Mouse (Mus musculus) hindbrain, embryonic 11.5 days (tissue): Measurements from ENCODE around the gene Havcr2. TPM values are rescaled to one million over a fixed set of nuclear protein-coding genes. Genes with fewer than 3 reads are reported as not detected.

Source experiments
- ATAC-seq: fragments of 200-750 bp; cut with Nextera tagmentation; 2 replicates; pipeline ENCODE4 v1.8.0; 2017; ENCODE audit warnings: mild to moderate bottlenecking, moderate TSS enrichment, moderate library complexity; ENCODE audit not compliant: low FRiP score
- DNase-seq: peaks from one replicate; pipeline ENCODE4 v3.0.0-alpha.2; 2015; ENCODE audit warnings: low spot score
- H3K27ac ChIP-seq: fragments of 300-500 bp; sonication (generic); 2 replicates; pipeline ENCODE4 v1.5.1; 2014; ENCODE audit warnings: mild to moderate bottlenecking, low read depth, low read length
- H3K27me3 ChIP-seq: fragments of 300-500 bp; sonication (generic); 2 replicates; pipeline ENCODE4 v1.6.1; 2014; ENCODE audit warnings: mild to moderate bottlenecking, low read length, moderate library complexity, mixed read lengths; ENCODE audit not compliant: control insufficient read depth, insufficient read depth
- H3K36me3 ChIP-seq: fragments of 300-500 bp; sonication (generic); 2 replicates; pipeline ENCODE4 v1.6.1; 2014; ENCODE audit warnings: mild to moderate bottlenecking, low read length, moderate library complexity, mixed read lengths; ENCODE audit not compliant: control insufficient read depth, insufficient read depth
- H3K4me1 ChIP-seq: fragments of 300-500 bp; sonication (generic); replicated peaks from 2 replicates; pipeline ENCODE4 v1.6.1; 2014; ENCODE audit warnings: low read length, mixed read lengths; ENCODE audit not compliant: control insufficient read depth, insufficient read depth
- H3K4me2 ChIP-seq: fragments of 300-500 bp; sonication (generic); replicated peaks from 2 replicates; pipeline ENCODE4 v1.6.1; 2014; ENCODE audit warnings: mild to moderate bottlenecking, low read depth, low read length
- H3K4me3 ChIP-seq: fragments of 300-500 bp; sonication (generic); 2 replicates; pipeline ENCODE4 v1.5.1; 2014; ENCODE audit warnings: low read depth, low read length
- H3K9ac ChIP-seq: fragments of 300-500 bp; sonication (generic); 2 replicates; pipeline ENCODE4 v1.6.1; 2014; ENCODE audit warnings: low read depth, low read length
- H3K9me3 ChIP-seq: fragments of 300-500 bp; sonication (generic); 2 replicates; pipeline ENCODE4 v1.6.1; 2016; ENCODE audit warnings: low read length; ENCODE audit not compliant: control insufficient read depth
- WGBS: fragments of 180-500 bp; shearing (Covaris S2); extraction: QIAGEN DNeasy Blood & Tissue Kit; methylation state at CpG from one replicate; pipeline ENCODE4 v1.1.7; 2014; 5-methylcytosine and 5-hydroxymethylcytosine counted together
- polyA plus RNA-seq: library from polyadenylated mRNA; unstranded; fragments of >200 nt; fragmentation: Nextera tagmentation; extraction: Ambion mirVana; gene quantifications from 2 replicates; pipeline ENCODE4 v1.2.1, GENCODE M21; 2014

The Havcr2 gene
- polyA plus RNA-seq, 1 experiment from 2014 or later, result 0.25 TPM

DNA sequence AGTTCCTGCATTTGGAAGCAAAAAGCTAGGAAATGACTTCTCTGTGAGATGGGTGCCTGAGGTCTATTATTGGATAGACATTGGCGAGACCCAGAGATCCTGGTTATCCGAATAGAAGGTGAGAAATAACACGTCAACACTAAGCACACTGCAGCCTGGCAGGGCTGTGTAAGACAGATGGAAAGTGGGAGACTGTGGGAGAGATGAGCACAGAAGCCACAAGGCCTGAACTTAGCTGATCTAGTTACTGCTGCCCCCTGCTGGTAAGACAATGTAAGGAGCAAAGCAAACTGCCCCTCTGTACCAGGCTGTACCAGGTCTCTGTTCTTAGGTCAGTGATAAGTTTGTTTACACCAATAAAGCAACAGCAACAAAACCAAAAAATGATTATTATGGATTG is 23.6 kb upstream of the Havcr2 start:
- H3K4me1 ChIP-seq, result no peaks in the 10 kb centered on the region
- H3K4me3 ChIP-seq, result no peak overlapping the region
- peak; percentile 88 for DNase-seq
- ATAC-seq, result peak; percentile 91
- no peaks in the 10 kb centered on the region for H3K27me3 ChIP-seq
- H3K4me2 ChIP-seq, result no peak overlapping the region
- H3K36me3 ChIP-seq, result no peaks in the 10 kb centered on the region
- WGBS, result 31% methylated on average over 3 of the region's 3 CpGs
- H3K9me3 ChIP-seq, result no peaks in the 10 kb centered on the region
- no peak overlapping the region for H3K27ac ChIP-seq
- no peak overlapping the region for H3K9ac ChIP-seq

DNA sequence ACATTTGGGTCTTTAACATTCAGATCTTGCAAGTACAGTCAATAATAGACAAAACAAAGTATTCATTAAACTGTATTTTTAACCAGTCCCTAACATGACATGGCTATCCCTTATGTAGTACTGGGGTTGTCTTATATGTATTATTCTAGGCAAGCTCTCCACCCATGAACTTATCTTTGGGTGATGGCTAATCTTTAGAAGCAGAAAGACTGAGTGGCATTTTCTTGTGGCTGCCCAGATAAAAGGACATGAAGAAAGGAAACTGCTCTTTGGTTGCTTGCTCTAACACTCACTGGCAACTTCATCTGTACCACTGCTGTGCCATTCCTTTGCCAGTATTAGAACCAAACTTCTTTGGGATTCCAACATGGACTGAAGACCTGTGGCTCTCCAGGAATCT is 19.4 kb upstream of the Havcr2 start:
- Histone ChIP-seq H3K4me2 (no peak overlapping the region), H3K36me3 (no peaks in the 10 kb centered on the region), H3K9me3 (no peaks in the 10 kb centered on the region), H3K27ac (no peak overlapping the region), H3K4me3 (no peak overlapping the region), H3K27me3 (no peaks in the 10 kb centered on the region), H3K4me1 (no peaks in the 10 kb centered on the region; the same call in 1 of the 2 replicates), H3K9ac (no peak overlapping the region)
- ATAC-seq, result no peak
- DNase-seq, result no peak

DNA sequence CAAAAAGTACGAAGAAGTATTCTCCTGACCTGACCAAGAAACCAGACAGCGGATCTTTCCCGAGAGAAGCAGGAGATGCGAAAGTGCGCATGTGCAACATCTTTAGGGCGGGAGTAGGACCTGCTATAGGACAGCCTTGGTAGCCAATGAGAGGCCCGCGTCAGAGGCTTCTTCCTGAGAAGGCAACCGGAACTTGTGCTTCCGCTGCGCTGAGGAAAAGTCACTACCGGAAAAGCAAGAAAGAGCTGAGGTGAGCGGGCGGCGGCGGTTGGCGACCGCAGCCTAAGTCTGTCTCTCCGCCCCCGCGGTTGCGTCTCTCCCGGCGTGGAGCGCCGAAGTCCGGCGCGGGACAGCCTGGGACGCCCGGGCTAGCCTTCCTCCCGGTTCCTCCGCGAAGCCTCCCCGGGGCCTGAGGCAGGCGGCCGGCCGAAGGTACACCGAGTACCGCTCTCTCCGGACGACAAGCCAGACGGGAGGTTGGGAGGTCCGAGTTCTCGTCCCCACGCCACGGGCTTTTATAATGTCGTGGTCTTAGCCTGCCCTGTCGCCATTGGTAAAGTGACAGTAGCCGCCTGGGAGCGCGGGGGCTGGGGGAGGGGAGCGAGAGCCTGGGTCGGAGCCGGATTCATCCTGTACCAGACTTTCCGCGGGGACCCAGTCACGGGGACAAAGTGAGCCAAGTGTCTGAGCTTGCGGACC is 17.8 kb upstream of the Havcr2 start, which contains the start of gene Med7:
Gene Med7, plus strand, starts transcription at position 166 of the 699 bp plus-strand sequence.
- 1% methylated on average over 58 of the region's 59 CpGs for WGBS

GRCm38 (mm10) chr11:46437459-46438000 is 17.2 kb upstream of the Havcr2 start:
- H3K9ac ChIP-seq, result peak overlapping the region; percentile 92
- ATAC-seq, result no peak
- H3K27ac ChIP-seq, result no peak overlapping the region
- H3K4me3 ChIP-seq, result peak overlapping the region; percentile 94
- WGBS, result 2% methylated on average over 23 of the region's 23 CpGs
- H3K27me3 ChIP-seq, result no peaks in the 10 kb centered on the region
- no peaks in the 10 kb centered on the region; the same call in 1 of the 2 replicates for H3K4me1 ChIP-seq
- H3K9me3 ChIP-seq, result no peaks in the 10 kb centered on the region
- H3K4me2 ChIP-seq, result peak overlapping the region; percentile 64
- peak; percentile 76 for DNase-seq
- no peaks in the 10 kb centered on the region for H3K36me3 ChIP-seq

More for the DNA sequence above, 17.8 kb upstream of the Havcr2 start, which contains the start of gene Med7:
- Histone ChIP-seq H3K27me3 (no peaks in the 10 kb centered on the region), H3K36me3 (no peaks in the 10 kb centered on the region), H3K27ac (peak within 1 kb of the TSS; percentile 87), H3K9me3 (no peaks in the 10 kb centered on the region), H3K4me2 (peak within 1 kb of the TSS; percentile 64), H3K9ac (peak within 1 kb of the TSS; percentile 92), H3K4me3 (peak within 1 kb of the TSS; percentile 94), H3K4me1 (no peaks in the 10 kb centered on the region; the same call in 1 of the 2 replicates)
- DNase-seq, result peak; percentile 94
- ATAC-seq, result peak; percentile 99

DNA sequence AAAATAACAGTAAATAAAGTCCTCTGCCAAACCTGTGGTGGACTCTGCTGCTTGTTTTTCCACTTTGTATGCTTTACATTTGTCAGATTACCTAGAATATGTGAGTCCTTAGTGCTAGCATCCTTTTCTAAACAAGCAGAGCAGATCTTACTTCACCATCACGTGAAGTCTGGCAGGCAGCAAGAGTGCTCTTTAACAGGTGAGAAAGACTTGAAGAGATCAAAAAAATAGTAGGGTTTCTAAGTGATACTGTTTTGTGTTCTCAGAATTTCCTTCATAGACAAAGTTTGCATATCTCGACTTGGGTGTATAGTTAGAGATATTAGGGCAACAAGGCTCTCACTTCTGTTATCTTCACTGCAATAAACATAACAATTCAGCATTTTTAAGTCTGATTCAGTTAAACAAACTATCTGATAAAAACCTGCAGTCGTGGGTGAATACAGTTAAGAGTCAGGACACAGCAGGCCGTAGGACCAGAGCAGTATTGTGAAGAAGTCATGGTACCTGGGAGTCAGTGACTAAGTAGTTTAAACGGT is 15.7 kb upstream of the Havcr2 start:
- no peak for ATAC-seq
- H3K9ac ChIP-seq, result no peak overlapping the region
- H3K4me1 ChIP-seq, result no peaks in the 10 kb centered on the region; the same call in 1 of the 2 replicates
- 90% methylated on average over 5 of the region's 5 CpGs for WGBS
- no peak for DNase-seq
- no peak overlapping the region for H3K27ac ChIP-seq
- no peaks in the 10 kb centered on the region for H3K27me3 ChIP-seq
- H3K36me3 ChIP-seq, result no peaks in the 10 kb centered on the region
- no peaks in the 10 kb centered on the region for H3K9me3 ChIP-seq
- no peak overlapping the region for H3K4me3 ChIP-seq
- no peak overlapping the region for H3K4me2 ChIP-seq

DNA sequence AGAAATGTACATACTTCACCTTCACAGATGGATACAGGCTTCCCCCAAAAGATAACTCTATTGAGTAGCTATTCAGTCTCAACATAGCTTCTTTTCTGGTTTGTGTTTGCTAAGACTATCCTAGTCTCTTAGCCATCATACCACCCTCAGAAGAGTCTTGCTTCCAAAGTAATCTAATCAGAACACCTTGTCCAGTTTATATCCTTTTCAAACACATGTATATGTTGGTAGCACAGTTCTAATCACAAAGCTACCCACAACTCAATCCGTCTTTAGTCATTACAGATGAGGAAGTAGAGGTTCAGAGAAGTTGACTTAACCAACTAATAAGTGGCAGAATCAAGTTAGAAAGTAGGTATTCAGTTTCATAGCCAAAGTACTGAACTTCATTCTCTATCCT is 13.0 kb upstream of the Havcr2 start:
- WGBS, result 98% methylated on average over 1 of the region's 1 CpGs
- Histone ChIP-seq H3K9ac (no peak overlapping the region), H3K4me2 (no peak overlapping the region), H3K4me3 (no peak overlapping the region), H3K4me1 (no peaks in the 10 kb centered on the region; the same call in 1 of the 2 replicates), H3K27me3 (no peaks in the 10 kb centered on the region), H3K9me3 (no peaks in the 10 kb centered on the region), H3K27ac (no peak overlapping the region), H3K36me3 (no peaks in the 10 kb centered on the region)
- ATAC-seq (no peak), DNase-seq (no peak)

DNA sequence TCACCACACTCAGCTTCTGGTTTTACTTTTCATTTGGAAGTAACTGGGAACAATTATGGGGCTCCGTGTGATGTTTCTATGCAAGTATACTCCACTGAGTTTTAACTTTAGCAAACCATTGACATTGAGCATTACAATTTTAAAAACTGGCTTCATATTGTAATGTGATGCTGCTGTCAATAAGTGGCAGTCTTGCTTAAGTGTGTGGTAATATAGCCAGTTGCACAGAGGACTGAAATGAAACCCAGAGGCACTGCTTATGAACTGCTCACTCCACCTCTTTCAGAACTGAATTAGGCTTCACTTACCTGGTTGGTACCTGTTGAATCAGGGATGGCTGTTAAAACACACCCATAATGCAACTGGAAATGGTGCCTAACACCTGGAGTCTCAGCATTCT is 11.6 kb upstream of the Havcr2 start:
- Histone ChIP-seq H3K36me3 (no peaks in the 10 kb centered on the region), H3K27me3 (no peaks in the 10 kb centered on the region), H3K4me2 (no peak overlapping the region), H3K4me1 (no peaks in the 10 kb centered on the region), H3K9me3 (no peaks in the 10 kb centered on the region), H3K9ac (no peak overlapping the region), H3K4me3 (no peak overlapping the region), H3K27ac (no peak overlapping the region)
- ATAC-seq (no peak), DNase-seq (no peak)
- WGBS, result 91% methylated on average over 1 of the region's 1 CpGs

DNA sequence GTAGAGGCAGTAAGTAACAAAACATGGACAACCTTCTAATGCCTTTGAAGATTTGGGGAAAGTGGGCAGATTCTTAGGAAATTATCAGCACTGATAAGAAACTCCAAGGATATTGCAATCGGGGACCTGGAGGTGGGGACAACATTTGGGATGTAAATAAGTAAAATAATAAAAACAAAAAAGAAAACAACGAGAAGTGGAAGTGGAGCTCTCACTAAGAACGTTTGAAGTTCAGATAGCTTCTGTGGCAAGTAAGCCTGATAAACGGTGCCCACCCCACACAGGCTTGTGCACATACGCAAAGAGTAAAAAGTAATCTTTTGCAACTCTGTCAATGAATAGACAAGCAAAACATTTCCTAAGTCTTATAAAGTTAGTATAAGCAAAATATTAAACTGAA is 10.8 kb upstream of the Havcr2 start:
- Histone ChIP-seq H3K9me3 (no peaks in the 10 kb centered on the region), H3K9ac (no peak overlapping the region), H3K27ac (no peak overlapping the region), H3K27me3 (no peaks in the 10 kb centered on the region), H3K4me2 (no peak overlapping the region), H3K4me1 (no peaks in the 10 kb centered on the region), H3K36me3 (no peaks in the 10 kb centered on the region), H3K4me3 (no peak overlapping the region)
- ATAC-seq, result no peak
- 90% methylated on average over 5 of the region's 5 CpGs for WGBS
- DNase-seq, result no peak

- DNase-seq (no peak), ATAC-seq (no peak)
- H3K27me3 ChIP-seq, result no peaks in the 10 kb centered on the region
- H3K4me1 ChIP-seq, result no peaks in the 10 kb centered on the region
- no peak overlapping the region for H3K27ac ChIP-seq
- H3K9ac ChIP-seq, result no peak overlapping the region
- H3K9me3 ChIP-seq, result no peaks in the 10 kb centered on the region
- no peaks in the 10 kb centered on the region for H3K36me3 ChIP-seq
- H3K4me2 ChIP-seq, result no peak overlapping the region
- 91% methylated on average over 6 of the region's 6 CpGs for WGBS
- no peak overlapping the region for H3K4me3 ChIP-seq
These were observed 8.6 kb upstream of the Havcr2 start for GRCm38 (mm10) chr11:46446150-46446549.
